Mouse (Mus musculus): ENCODE data around the gene Cd151. TPM values are rescaled to one million over a fixed set of nuclear protein-coding genes. Genes with fewer than 3 reads are reported as not detected.

Cd151 gene
- polyA plus RNA-seq (2012; ENCODE audit: insufficient read depth, insufficient read length, missing spikeins), result 49.5 and 57.9 TPM in 2 replicates

- peaks cover 69% of the 10 kb centered on the region for H3K4me1 ChIP-seq (ENCODE audit: control insufficient read depth, insufficient read depth, low read length)
- H3K4me3 ChIP-seq (ENCODE audit: insufficient read depth, low read length), result peak within 1 kb of the TSS; percentile 75
- H3K27ac ChIP-seq (ENCODE audit: insufficient read depth, low read depth, low read length), result peak within 1 kb of the TSS; percentile 88
- TF ChIP-seq POLR2A (IDR thresholded peaks at IDR 0.05; ENCODE audit: borderline replicate concordance, low read depth, low read length), result no peak
- no peak for TF ChIP-seq CTCF (IDR thresholded peaks at IDR 0.05; ENCODE audit: low read depth, low read length)
Measured at GRCm38 (mm10) chr7:141467230-141468030, at the start of gene Cd151. Gene Cd151 (plus strand): TSS chr7:141467392.

- Histone ChIP-seq H3K27ac (ENCODE audit: insufficient read depth, low read depth, low read length) (no peak overlapping the region), H3K4me3 (ENCODE audit: insufficient read depth, low read length) (no peak overlapping the region), H3K4me1 (ENCODE audit: control insufficient read depth, insufficient read depth, low read length) (peaks cover 10% of the 10 kb centered on the region)
- no peak for TF ChIP-seq CTCF (IDR thresholded peaks at IDR 0.05; ENCODE audit: low read depth, low read length)
- no peak for TF ChIP-seq POLR2A (IDR thresholded peaks at IDR 0.05; ENCODE audit: borderline replicate concordance, low read depth, low read length)
Measured at GRCm38 (mm10) chr7:141417731-141418681, 49.2 kb upstream of the Cd151 start.

GRCm38 (mm10) chr7:141418970-141419369, 48.2 kb upstream of the Cd151 start:
- Histone ChIP-seq H3K4me1 (ENCODE audit: control insufficient read depth, insufficient read depth, low read length) (peaks cover 10% of the 10 kb centered on the region), H3K4me3 (ENCODE audit: insufficient read depth, low read length) (no peak overlapping the region), H3K27ac (ENCODE audit: insufficient read depth, low read depth, low read length) (no peak overlapping the region)
- TF ChIP-seq CTCF (IDR thresholded peaks at IDR 0.05; ENCODE audit: low read depth, low read length) (no peak), POLR2A (IDR thresholded peaks at IDR 0.05; ENCODE audit: borderline replicate concordance, low read depth, low read length) (no peak)

DNA sequence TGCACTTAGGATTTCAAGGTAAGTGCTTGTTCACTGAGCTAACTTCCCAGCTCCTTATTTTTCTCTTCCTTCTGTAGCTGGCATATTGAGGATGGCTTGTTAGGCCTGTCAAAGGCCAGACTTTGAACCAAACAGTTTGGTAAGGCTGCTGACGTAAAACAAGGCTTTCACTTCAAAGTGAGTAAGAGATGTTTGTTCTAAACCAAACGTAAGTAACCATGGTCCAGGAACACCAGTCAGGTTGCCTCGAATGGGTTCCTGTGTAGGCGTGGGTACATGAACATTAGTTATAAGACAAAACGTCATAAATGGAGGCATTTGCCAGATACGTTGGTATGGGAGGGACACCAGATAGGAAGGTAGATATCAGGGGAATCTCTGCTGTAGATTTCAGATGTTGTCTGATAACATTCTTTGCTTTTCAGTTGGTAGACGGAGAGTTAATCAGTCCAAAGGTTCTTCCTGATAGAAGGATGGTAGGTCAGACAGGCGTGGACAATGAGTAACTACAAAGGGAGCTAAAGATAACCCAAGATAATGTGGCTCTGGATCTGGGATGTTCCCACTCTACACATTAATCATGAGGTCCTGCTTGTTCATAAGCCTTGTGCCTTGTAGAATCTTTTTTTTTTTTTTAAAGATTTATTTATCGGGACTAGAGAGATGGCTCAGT, 47.0 kb upstream of the Cd151 start:
- no peak overlapping the region for H3K27ac ChIP-seq (ENCODE audit: insufficient read depth, low read depth, low read length)

DNA sequence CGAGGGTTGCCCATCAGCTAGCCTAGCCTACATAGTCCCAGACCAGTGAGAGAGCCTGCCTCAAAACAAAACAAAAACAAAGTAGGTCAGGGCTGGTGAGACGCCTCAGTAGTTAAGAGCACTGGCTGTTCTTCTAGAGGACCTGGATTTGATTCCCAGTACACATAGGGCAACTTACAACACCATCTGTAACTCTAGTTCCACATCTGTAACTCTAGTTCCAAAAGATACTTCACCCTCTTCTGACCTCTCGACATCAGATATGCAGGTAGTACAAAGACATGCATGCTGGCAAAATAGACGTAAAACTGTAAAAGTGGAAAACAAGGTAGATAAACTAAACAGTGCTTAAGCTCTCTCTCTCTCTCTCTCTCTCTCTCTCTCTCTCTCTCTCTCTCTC, 43.4 kb upstream of the Cd151 start:
- no peak for TF ChIP-seq POLR2A (IDR thresholded peaks at IDR 0.05; ENCODE audit: borderline replicate concordance, low read depth, low read length)
- no peak for TF ChIP-seq CTCF (IDR thresholded peaks at IDR 0.05; ENCODE audit: low read depth, low read length)
- Histone ChIP-seq H3K27ac (ENCODE audit: insufficient read depth, low read depth, low read length) (no peak overlapping the region), H3K4me3 (ENCODE audit: insufficient read depth, low read length) (no peak overlapping the region), H3K4me1 (ENCODE audit: control insufficient read depth, insufficient read depth, low read length) (peaks cover 9% of the 10 kb centered on the region)

More for the DNA sequence above, 47.0 kb upstream of the Cd151 start:
- peaks cover 5% of the 10 kb centered on the region for H3K4me1 ChIP-seq (ENCODE audit: control insufficient read depth, insufficient read depth, low read length)
- H3K4me3 ChIP-seq (ENCODE audit: insufficient read depth, low read length), result no peak overlapping the region
- TF ChIP-seq POLR2A (IDR thresholded peaks at IDR 0.05; ENCODE audit: borderline replicate concordance, low read depth, low read length) (no peak), CTCF (IDR thresholded peaks at IDR 0.05; ENCODE audit: low read depth, low read length) (no peak)

DNA sequence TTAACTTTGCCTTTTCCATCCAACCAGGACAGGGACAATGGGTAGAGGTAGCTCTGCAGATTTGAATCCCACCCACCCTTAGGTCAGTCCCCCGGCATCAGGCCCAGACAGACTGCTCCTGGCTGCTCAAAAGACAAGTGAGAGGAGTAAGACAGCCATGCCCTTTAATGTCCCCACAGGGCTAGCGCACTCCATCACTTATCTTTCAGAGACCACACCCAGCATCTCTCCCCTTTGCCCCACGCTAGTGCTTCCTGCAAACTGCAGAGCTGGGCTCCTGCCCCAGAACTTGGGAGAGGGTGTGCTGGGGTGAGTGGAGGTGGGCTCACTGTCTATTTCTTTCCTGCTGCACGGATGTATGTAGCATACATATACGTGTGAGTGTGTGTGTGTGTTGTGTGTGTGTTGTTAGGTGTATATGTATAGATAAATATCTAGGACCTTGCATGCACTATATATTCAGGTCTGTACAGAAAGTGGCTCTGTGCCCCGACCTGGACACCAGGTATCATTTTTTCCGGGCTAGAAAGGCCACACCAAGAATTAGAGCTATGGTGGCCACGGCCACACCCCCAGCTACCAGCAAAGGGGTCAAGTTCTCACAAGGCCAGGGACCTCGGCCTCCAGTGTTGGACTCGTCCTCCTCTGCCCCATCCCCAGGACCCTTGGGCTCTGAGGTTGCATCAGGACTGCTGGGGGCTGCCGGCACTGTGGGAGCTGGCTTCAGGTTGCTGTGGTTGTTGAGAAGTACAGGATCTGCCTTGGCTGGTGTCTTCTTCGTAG, 40.1 kb upstream of the Cd151 start:
- Histone ChIP-seq H3K27ac (ENCODE audit: insufficient read depth, low read depth, low read length) (no peak overlapping the region), H3K4me1 (ENCODE audit: control insufficient read depth, insufficient read depth, low read length) (peaks cover 9% of the 10 kb centered on the region), H3K4me3 (ENCODE audit: insufficient read depth, low read length) (no peak overlapping the region)
- TF ChIP-seq CTCF (IDR thresholded peaks at IDR 0.05; ENCODE audit: low read depth, low read length) (no peak), POLR2A (IDR thresholded peaks at IDR 0.05; ENCODE audit: borderline replicate concordance, low read depth, low read length) (no peak)

- Histone ChIP-seq H3K4me1 (ENCODE audit: control insufficient read depth, insufficient read depth, low read length) (peaks cover 9% of the 10 kb centered on the region), H3K27ac (ENCODE audit: insufficient read depth, low read depth, low read length) (no peak overlapping the region), H3K4me3 (ENCODE audit: insufficient read depth, low read length) (no peak overlapping the region)
- TF ChIP-seq POLR2A (IDR thresholded peaks at IDR 0.05; ENCODE audit: borderline replicate concordance, low read depth, low read length), result no peak
Measured at GRCm38 (mm10) chr7:141428701-141429100, 38.5 kb upstream of the Cd151 start.

GRCm38 (mm10) chr7:141429310-141429709, 37.9 kb upstream of the Cd151 start, which contains the start of gene Cend1:
Gene Cend1 (minus strand): TSS chr7:141429491.
- H3K4me3 ChIP-seq (ENCODE audit: insufficient read depth, low read length), result no peak within 1 kb of the TSS
- H3K27ac ChIP-seq (ENCODE audit: insufficient read depth, low read depth, low read length), result no peak within 1 kb of the TSS
- TF ChIP-seq CTCF (IDR thresholded peaks at IDR 0.05; ENCODE audit: low read depth, low read length), result no peak
- no peak for TF ChIP-seq POLR2A (IDR thresholded peaks at IDR 0.05; ENCODE audit: borderline replicate concordance, low read depth, low read length)
- peaks cover 9% of the 10 kb centered on the region for H3K4me1 ChIP-seq (ENCODE audit: control insufficient read depth, insufficient read depth, low read length)

All from bone marrow macrophage, adult 2 months (primary cell).